Mouse (Mus musculus): ENCODE results near the gene Gm49322. TPM values are rescaled to one million over a fixed set of nuclear protein-coding genes. Genes with fewer than 3 reads are reported as not detected.
"Not testable (repeated sequence)": the region's sequence is repeated elsewhere in the genome, so short reads cannot be mapped to it uniquely, and the experiment has no call there.

The Gm49322 gene
- polyA plus RNA-seq (2012; ENCODE audit: insufficient read depth, insufficient read length, low replicate concordance, missing spikeins) = not detected in 2 replicates

- H3K4me1 ChIP-seq (ENCODE audit: control insufficient read depth, insufficient read depth, low read length) = peaks cover 20% of the 10 kb centered on the region
- H3K27ac ChIP-seq (ENCODE audit: insufficient read depth, low read depth, low read length); H3K4me3 ChIP-seq (ENCODE audit: insufficient read depth, low read depth, low read length): not testable (repeated sequence)
- 88% methylated on average over 4 of the region's 4 CpGs for WGBS
Observed at GRCm38 (mm10) chr10:80605721-80606120, at the start of gene Gm49322. TSS of gene Gm49322 (plus strand) at chr10:80606021.

- no peak overlapping the region for H3K27ac ChIP-seq (ENCODE audit: insufficient read depth, low read depth, low read length)
- H3K4me3 ChIP-seq (ENCODE audit: insufficient read depth, low read depth, low read length) = no peak overlapping the region
- TF ChIP-seq POLR2A (IDR thresholded peaks at IDR 0.05; ENCODE audit: insufficient read depth, low read depth, low read length) = no peak
- TF ChIP-seq CTCF (IDR thresholded peaks at IDR 0.05; ENCODE audit: insufficient read depth, low read depth, low read length) = peak; percentile 73; the same call in 1 of the 2 replicates
- WGBS = 23% methylated on average over 5 of the region's 5 CpGs
- H3K4me1 ChIP-seq (ENCODE audit: control insufficient read depth, insufficient read depth, low read length) = peaks cover 43% of the 10 kb centered on the region
Observed at GRCm38 (mm10) chr10:80557346-80557965, 48.4 kb upstream of the Gm49322 start.

- no peak overlapping the region for H3K4me3 ChIP-seq (ENCODE audit: insufficient read depth, low read depth, low read length)
- TF ChIP-seq CTCF (IDR thresholded peaks at IDR 0.05; ENCODE audit: insufficient read depth, low read depth, low read length) (no peak), POLR2A (IDR thresholded peaks at IDR 0.05; ENCODE audit: insufficient read depth, low read depth, low read length) (no peak)
- H3K27ac ChIP-seq (ENCODE audit: insufficient read depth, low read depth, low read length) = no peak overlapping the region
- 81% methylated on average over 7 of the region's 7 CpGs for WGBS
- peaks cover 36% of the 10 kb centered on the region for H3K4me1 ChIP-seq (ENCODE audit: control insufficient read depth, insufficient read depth, low read length)
Observed at GRCm38 (mm10) chr10:80559431-80559830, 46.4 kb upstream of the Gm49322 start.

GRCm38 (mm10) chr10:80560621-80561020, 45.2 kb upstream of the Gm49322 start:
- 2% methylated on average over 13 of the region's 13 CpGs for WGBS
- Histone ChIP-seq H3K27ac (ENCODE audit: insufficient read depth, low read depth, low read length) (no peak overlapping the region), H3K4me1 (ENCODE audit: control insufficient read depth, insufficient read depth, low read length) (peaks cover 37% of the 10 kb centered on the region), H3K4me3 (ENCODE audit: insufficient read depth, low read depth, low read length) (peak overlapping the region; percentile 85)
- TF ChIP-seq CTCF (IDR thresholded peaks at IDR 0.05; ENCODE audit: insufficient read depth, low read depth, low read length) (no peak), POLR2A (IDR thresholded peaks at IDR 0.05; ENCODE audit: insufficient read depth, low read depth, low read length) (no peak)

- Histone ChIP-seq H3K4me1 (ENCODE audit: control insufficient read depth, insufficient read depth, low read length) (peaks cover 43% of the 10 kb centered on the region), H3K27ac (ENCODE audit: insufficient read depth, low read depth, low read length) (peak within 1 kb of the TSS; percentile 99), H3K4me3 (ENCODE audit: insufficient read depth, low read depth, low read length) (peak within 1 kb of the TSS; percentile 85)
- TF ChIP-seq CTCF (IDR thresholded peaks at IDR 0.05; ENCODE audit: insufficient read depth, low read depth, low read length) (peak; percentile 72), POLR2A (IDR thresholded peaks at IDR 0.05; ENCODE audit: insufficient read depth, low read depth, low read length) (no peak)
- under 1% methylated on average over 72 of the region's 72 CpGs for WGBS
Observed at GRCm38 (mm10) chr10:80561116-80561944, 44.5 kb upstream of the Gm49322 start, which contains the start of gene Rexo1. TSS of gene Rexo1 (minus strand) at chr10:80561560.

GRCm38 (mm10) chr10:80566375-80567092, 39.3 kb upstream of the Gm49322 start:
- WGBS = 6% methylated on average over 17 of the region's 17 CpGs
- Histone ChIP-seq H3K4me3 (ENCODE audit: insufficient read depth, low read depth, low read length) (no peak overlapping the region), H3K4me1 (ENCODE audit: control insufficient read depth, insufficient read depth, low read length) (peaks cover 58% of the 10 kb centered on the region), H3K27ac (ENCODE audit: insufficient read depth, low read depth, low read length) (peak overlapping the region; percentile 94)
- no peak for TF ChIP-seq POLR2A (IDR thresholded peaks at IDR 0.05; ENCODE audit: insufficient read depth, low read depth, low read length)
- TF ChIP-seq CTCF (IDR thresholded peaks at IDR 0.05; ENCODE audit: insufficient read depth, low read depth, low read length) = peak; percentile 88; the same call in 1 of the 2 replicates

- Histone ChIP-seq H3K4me3 (ENCODE audit: insufficient read depth, low read depth, low read length) (no peak overlapping the region), H3K4me1 (ENCODE audit: control insufficient read depth, insufficient read depth, low read length) (peaks cover 78% of the 10 kb centered on the region), H3K27ac (ENCODE audit: insufficient read depth, low read depth, low read length) (peak overlapping the region; percentile 94)
- TF ChIP-seq POLR2A (IDR thresholded peaks at IDR 0.05; ENCODE audit: insufficient read depth, low read depth, low read length) = no peak
- no peak for TF ChIP-seq CTCF (IDR thresholded peaks at IDR 0.05; ENCODE audit: insufficient read depth, low read depth, low read length)
- WGBS = 96% methylated on average over 29 of the region's 29 CpGs
Observed at GRCm38 (mm10) chr10:80568876-80569275, 36.9 kb upstream of the Gm49322 start.

GRCm38 (mm10) chr10:80569664-80570066, 36.2 kb upstream of the Gm49322 start:
- TF ChIP-seq POLR2A (IDR thresholded peaks at IDR 0.05; ENCODE audit: insufficient read depth, low read depth, low read length) = no peak
- no peak for TF ChIP-seq CTCF (IDR thresholded peaks at IDR 0.05; ENCODE audit: insufficient read depth, low read depth, low read length)
- Histone ChIP-seq H3K4me3 (ENCODE audit: insufficient read depth, low read depth, low read length) (no peak overlapping the region), H3K4me1 (ENCODE audit: control insufficient read depth, insufficient read depth, low read length) (peaks cover 78% of the 10 kb centered on the region), H3K27ac (ENCODE audit: insufficient read depth, low read depth, low read length) (peak overlapping the region; percentile 94)
- WGBS = 52% methylated on average over 10 of the region's 10 CpGs

Data from olfactory bulb, adult 2 months (tissue).